Mouse (Mus musculus): ENCODE results near the gene Cnnm2. TPM values are rescaled to one million over a fixed set of nuclear protein-coding genes. Genes with fewer than 3 reads are reported as not detected.

Gene Cnnm2
- polyA plus RNA-seq, 1 experiment = 5.5 TPM

GRCm38 (mm10) chr19:46824867-46825266 lies 63.5 kb downstream of the Cnnm2 start:
- DNase-seq (ENCODE audit: low read depth in 1 of 2, low spot score in 2 of 2) = no peak
- TF ChIP-seq CTCF (IDR thresholded peaks at IDR 0.05; ENCODE audit: extremely low read depth, insufficient read depth, insufficient read length, insufficient replicate concordance) = no peak
- no peak for TF ChIP-seq POLR2A (IDR thresholded peaks at IDR 0.05; ENCODE audit: low read depth, low read length)
- Histone ChIP-seq H3K27me3 (ENCODE audit: control insufficient read depth, insufficient read depth, low read length) (no peaks in the 10 kb centered on the region), H3K4me3 (ENCODE audit: extremely low read depth, insufficient read depth, insufficient read length) (no peak overlapping the region), H3K27ac (ENCODE audit: insufficient read depth, low read length) (no peak overlapping the region), H3K4me1 (ENCODE audit: control insufficient read depth, insufficient read depth, insufficient read length) (no peaks in the 10 kb centered on the region), H3K36me3 (ENCODE audit: control insufficient read depth, insufficient read depth, low read length) (no peaks in the 10 kb centered on the region)
- WGBS = 92% methylated on average over 7 of the region's 7 CpGs

GRCm38 (mm10) chr19:46827654-46828165 lies 66.3 kb downstream of the Cnnm2 start:
- Histone ChIP-seq H3K4me3 (ENCODE audit: extremely low read depth, insufficient read depth, insufficient read length) (no peak overlapping the region), H3K27ac (ENCODE audit: insufficient read depth, low read length) (no peak overlapping the region), H3K27me3 (ENCODE audit: control insufficient read depth, insufficient read depth, low read length) (no peaks in the 10 kb centered on the region), H3K36me3 (ENCODE audit: control insufficient read depth, insufficient read depth, low read length) (no peaks in the 10 kb centered on the region), H3K4me1 (ENCODE audit: control insufficient read depth, insufficient read depth, insufficient read length) (no peaks in the 10 kb centered on the region)
- 82% methylated on average over 5 of the region's 5 CpGs for WGBS
- DNase-seq (ENCODE audit: low read depth in 1 of 2, low spot score in 2 of 2) = no peak
- TF ChIP-seq CTCF (IDR thresholded peaks at IDR 0.05; ENCODE audit: extremely low read depth, insufficient read depth, insufficient read length, insufficient replicate concordance) = no peak
- no peak for TF ChIP-seq POLR2A (IDR thresholded peaks at IDR 0.05; ENCODE audit: low read depth, low read length)

- Histone ChIP-seq H3K27ac (ENCODE audit: insufficient read depth, low read length) (no peak overlapping the region), H3K4me3 (ENCODE audit: extremely low read depth, insufficient read depth, insufficient read length) (no peak overlapping the region), H3K27me3 (ENCODE audit: control insufficient read depth, insufficient read depth, low read length) (no peaks in the 10 kb centered on the region), H3K4me1 (ENCODE audit: control insufficient read depth, insufficient read depth, insufficient read length) (no peaks in the 10 kb centered on the region), H3K36me3 (ENCODE audit: control insufficient read depth, insufficient read depth, low read length) (no peaks in the 10 kb centered on the region)
- DNase-seq (ENCODE audit: low read depth in 1 of 2, low spot score in 2 of 2) = no peak
- WGBS = 94% methylated on average over 3 of the region's 3 CpGs
- TF ChIP-seq POLR2A (IDR thresholded peaks at IDR 0.05; ENCODE audit: low read depth, low read length) (no peak), CTCF (IDR thresholded peaks at IDR 0.05; ENCODE audit: extremely low read depth, insufficient read depth, insufficient read length, insufficient replicate concordance) (no peak)
These were observed 67.6 kb downstream of the Cnnm2 start for GRCm38 (mm10) chr19:46828961-46829360.

DNA sequence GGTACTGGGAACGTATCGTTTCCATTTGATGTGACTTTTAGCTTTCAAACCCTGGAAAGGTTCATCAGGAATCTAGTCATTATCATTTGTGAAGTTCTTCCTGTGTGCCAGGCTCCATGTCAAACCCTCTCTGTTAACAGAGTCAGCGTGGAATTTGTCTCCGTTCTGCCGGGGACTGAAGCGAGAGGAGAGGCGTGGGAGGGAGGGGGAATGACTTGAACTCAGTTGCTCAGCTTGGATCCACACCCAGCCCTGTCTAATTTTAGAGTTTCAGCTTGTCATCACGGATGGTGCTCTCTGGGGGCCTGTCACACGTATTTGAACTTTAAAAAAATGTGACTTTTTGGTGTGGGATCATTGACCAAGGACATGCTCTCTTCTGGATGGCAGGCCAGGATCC lies 70.0 kb downstream of the Cnnm2 start:
- H3K4me3 ChIP-seq (ENCODE audit: extremely low read depth, insufficient read depth, insufficient read length) = no peak overlapping the region
- WGBS = 89% methylated on average over 9 of the region's 9 CpGs
- no peaks in the 10 kb centered on the region for H3K27me3 ChIP-seq (ENCODE audit: control insufficient read depth, insufficient read depth, low read length)
- H3K36me3 ChIP-seq (ENCODE audit: control insufficient read depth, insufficient read depth, low read length) = no peaks in the 10 kb centered on the region
- no peak for TF ChIP-seq POLR2A (IDR thresholded peaks at IDR 0.05; ENCODE audit: low read depth, low read length)
- TF ChIP-seq CTCF (IDR thresholded peaks at IDR 0.05; ENCODE audit: extremely low read depth, insufficient read depth, insufficient read length, insufficient replicate concordance) = no peak
- no peak overlapping the region for H3K27ac ChIP-seq (ENCODE audit: insufficient read depth, low read length)
- H3K4me1 ChIP-seq (ENCODE audit: control insufficient read depth, insufficient read depth, insufficient read length) = no peaks in the 10 kb centered on the region
- no peak for DNase-seq (ENCODE audit: low read depth in 1 of 2, low spot score in 2 of 2)

DNA sequence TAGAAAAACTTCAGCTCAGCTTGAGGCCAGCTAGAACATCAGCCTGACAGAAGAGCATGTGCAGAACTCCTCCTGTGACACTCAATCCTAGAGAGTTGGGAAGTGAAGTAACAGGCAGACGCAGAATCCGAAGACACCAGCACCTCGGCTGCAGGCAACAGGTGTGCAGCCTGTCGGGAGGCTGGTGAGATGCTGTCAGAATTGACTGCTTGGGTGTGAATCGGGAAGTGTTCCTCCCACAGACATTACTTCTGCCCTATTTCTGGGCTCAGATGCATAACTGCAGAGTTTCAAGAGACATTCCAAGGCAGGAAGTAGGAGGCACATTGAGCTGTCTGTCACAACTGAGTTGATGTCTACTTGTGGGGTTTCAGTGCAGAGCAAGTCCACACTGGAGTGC lies 72.9 kb downstream of the Cnnm2 start:
- Histone ChIP-seq H3K27me3 (ENCODE audit: control insufficient read depth, insufficient read depth, low read length) (no peaks in the 10 kb centered on the region), H3K4me1 (ENCODE audit: control insufficient read depth, insufficient read depth, insufficient read length) (no peaks in the 10 kb centered on the region), H3K27ac (ENCODE audit: insufficient read depth, low read length) (no peak overlapping the region), H3K36me3 (ENCODE audit: control insufficient read depth, insufficient read depth, low read length) (no peaks in the 10 kb centered on the region), H3K4me3 (ENCODE audit: extremely low read depth, insufficient read depth, insufficient read length) (no peak overlapping the region)
- WGBS = 82% methylated on average over 5 of the region's 5 CpGs
- DNase-seq (ENCODE audit: low read depth in 1 of 2, low spot score in 2 of 2) = no peak
- TF ChIP-seq POLR2A (IDR thresholded peaks at IDR 0.05; ENCODE audit: low read depth, low read length) (no peak), CTCF (IDR thresholded peaks at IDR 0.05; ENCODE audit: extremely low read depth, insufficient read depth, insufficient read length, insufficient replicate concordance) (no peak)

DNA sequence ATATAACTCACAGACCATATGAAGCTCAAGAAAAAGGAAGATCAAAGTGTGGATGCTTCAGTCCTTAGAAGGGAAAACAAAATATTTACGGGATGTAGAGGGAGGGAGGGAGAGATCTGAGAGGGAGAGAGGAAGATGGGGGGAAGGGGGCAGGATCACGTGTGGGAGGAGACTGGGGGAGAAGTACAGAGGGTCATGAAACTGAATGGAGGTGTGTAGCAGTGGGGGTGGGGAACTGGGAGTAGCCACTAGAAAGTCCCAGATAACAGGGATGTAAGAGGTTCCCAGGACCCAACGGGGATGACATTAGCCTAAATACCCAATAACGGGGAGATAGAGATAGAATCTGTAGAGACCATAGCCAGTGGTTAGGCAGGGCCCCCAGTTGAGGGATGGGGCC lies 73.9 kb downstream of the Cnnm2 start:
- H3K27me3 ChIP-seq (ENCODE audit: control insufficient read depth, insufficient read depth, low read length) = no peaks in the 10 kb centered on the region
- 85% methylated on average over 4 of the region's 4 CpGs for WGBS
- H3K27ac ChIP-seq (ENCODE audit: insufficient read depth, low read length) = no peak overlapping the region
- no peaks in the 10 kb centered on the region for H3K4me1 ChIP-seq (ENCODE audit: control insufficient read depth, insufficient read depth, insufficient read length)
- no peaks in the 10 kb centered on the region for H3K36me3 ChIP-seq (ENCODE audit: control insufficient read depth, insufficient read depth, low read length)
- H3K4me3 ChIP-seq (ENCODE audit: extremely low read depth, insufficient read depth, insufficient read length) = no peak overlapping the region
- no peak for TF ChIP-seq POLR2A (IDR thresholded peaks at IDR 0.05; ENCODE audit: low read depth, low read length)
- TF ChIP-seq CTCF (IDR thresholded peaks at IDR 0.05; ENCODE audit: extremely low read depth, insufficient read depth, insufficient read length, insufficient replicate concordance) = no peak
- no peak for DNase-seq (ENCODE audit: low read depth in 1 of 2, low spot score in 2 of 2)

- TF ChIP-seq POLR2A (IDR thresholded peaks at IDR 0.05; ENCODE audit: low read depth, low read length) = no peak
- TF ChIP-seq CTCF (IDR thresholded peaks at IDR 0.05; ENCODE audit: extremely low read depth, insufficient read depth, insufficient read length, insufficient replicate concordance) = no peak
- no peak for DNase-seq (ENCODE audit: low read depth in 1 of 2, low spot score in 2 of 2)
- Histone ChIP-seq H3K36me3 (ENCODE audit: control insufficient read depth, insufficient read depth, low read length) (no peaks in the 10 kb centered on the region), H3K27me3 (ENCODE audit: control insufficient read depth, insufficient read depth, low read length) (no peaks in the 10 kb centered on the region), H3K4me3 (ENCODE audit: extremely low read depth, insufficient read depth, insufficient read length) (no peak overlapping the region), H3K27ac (ENCODE audit: insufficient read depth, low read length) (no peak overlapping the region), H3K4me1 (ENCODE audit: control insufficient read depth, insufficient read depth, insufficient read length) (no peaks in the 10 kb centered on the region)
- WGBS = 94% methylated on average over 3 of the region's 3 CpGs
These were observed 74.7 kb downstream of the Cnnm2 start for GRCm38 (mm10) chr19:46836085-46836484.

Data from spleen, adult 2 months (tissue).